Mouse (Mus musculus) intestine, embryonic 16.5 days (tissue): Measurements from ENCODE around the gene Pp2d1. TPM values are rescaled to one million over a fixed set of nuclear protein-coding genes. Genes with fewer than 3 reads are reported as not detected.
"Not testable (repeated sequence)": the region's sequence is repeated elsewhere in the genome, so short reads cannot be mapped to it uniquely, and the experiment has no call there.

Source experiments
- ATAC-seq: fragments of 200-750 bp; cut with Nextera tagmentation; 2 replicates; pipeline ENCODE4 v1.8.0; 2017; ENCODE audit warnings: moderate TSS enrichment, moderate library complexity
- H3K27ac ChIP-seq: fragments of 300-500 bp; sonication (generic); 2 replicates; pipeline ENCODE4 v1.5.1; 2014; ENCODE audit warnings: mild to moderate bottlenecking, low read length
- H3K27me3 ChIP-seq: fragments of 300-500 bp; sonication (generic); replicated peaks from 2 replicates; pipeline ENCODE4 v1.6.1; 2014; ENCODE audit warnings: low read length, control low read depth, mixed read lengths; ENCODE audit not compliant: control insufficient read depth, insufficient read depth
- H3K36me3 ChIP-seq: fragments of 300-500 bp; sonication (generic); 2 replicates; pipeline ENCODE4 v1.6.1; 2014; ENCODE audit warnings: low read length, control low read depth; ENCODE audit not compliant: control insufficient read depth, insufficient read depth
- H3K4me1 ChIP-seq: fragments of 300-500 bp; sonication (generic); 2 replicates; pipeline ENCODE4 v1.6.1; 2014; ENCODE audit warnings: low read length, control low read depth, mixed read lengths; ENCODE audit not compliant: control insufficient read depth, insufficient read depth
- H3K4me2 ChIP-seq: fragments of 300-500 bp; sonication (generic); 2 replicates; pipeline ENCODE4 v1.6.1; 2014; ENCODE audit warnings: low read depth, low read length, control low read depth
- H3K4me3 ChIP-seq: fragments of 300-500 bp; sonication (generic); 2 replicates; pipeline ENCODE4 v1.5.1; 2014; ENCODE audit warnings: mild to moderate bottlenecking, low read length
- H3K9ac ChIP-seq: fragments of 300-500 bp; sonication (generic); 2 replicates; pipeline ENCODE4 v1.6.1; 2014; ENCODE audit warnings: low read depth, low read length
- H3K9me3 ChIP-seq: fragments of 300-500 bp; sonication (generic); 2 replicates; pipeline ENCODE4 v1.6.1; 2016; ENCODE audit warnings: low read length, control low read depth; ENCODE audit not compliant: control insufficient read depth
- WGBS: fragments of 180-500 bp; shearing (Covaris S2); extraction: QIAGEN DNeasy Blood & Tissue Kit; methylation state at CpG from one replicate; pipeline ENCODE4 v1.1.7; 2014; 5-methylcytosine and 5-hydroxymethylcytosine counted together
- polyA plus RNA-seq: library from polyadenylated mRNA; unstranded; fragments of >200 nt; fragmentation: Nextera tagmentation; extraction: Ambion mirVana; gene quantifications from 2 replicates; pipeline ENCODE4 v1.2.1, GENCODE M21; 2015

Gene Pp2d1
- 0.16 TPM in 2 replicates for polyA plus RNA-seq

GRCm38 (mm10) chr17:53539351-53539750, at the start of gene Pp2d1:
TSS of gene Pp2d1 (minus strand) at chr17:53539451.
- H3K4me1 ChIP-seq, H3K9ac ChIP-seq, ATAC-seq, H3K9me3 ChIP-seq, H3K4me2 ChIP-seq, H3K36me3 ChIP-seq, H3K4me3 ChIP-seq, H3K27me3 ChIP-seq, H3K27ac ChIP-seq: not testable (repeated sequence)
- 82% methylated on average over 2 of the region's 2 CpGs for WGBS

GRCm38 (mm10) chr17:53588097-53588855, 49.0 kb upstream of the Pp2d1 start:
- H3K4me3 ChIP-seq: no peak overlapping the region
- H3K36me3 ChIP-seq: no peaks in the 10 kb centered on the region
- no peak overlapping the region for H3K9ac ChIP-seq
- H3K4me2 ChIP-seq: no peak overlapping the region
- 79% methylated on average over 9 of the region's 9 CpGs for WGBS
- H3K27ac ChIP-seq: no peak overlapping the region
- H3K9me3 ChIP-seq: no peaks in the 10 kb centered on the region
- no peaks in the 10 kb centered on the region for H3K27me3 ChIP-seq
- H3K4me1 ChIP-seq: peaks cover 15% of the 10 kb centered on the region
- no peak for ATAC-seq

- no peak overlapping the region; the same call in 1 of the 2 replicates for H3K9ac ChIP-seq
- no peak overlapping the region for H3K4me3 ChIP-seq
- peak; percentile 93 for ATAC-seq
- no peaks in the 10 kb centered on the region for H3K9me3 ChIP-seq
- no peaks in the 10 kb centered on the region for H3K27me3 ChIP-seq
- no peaks in the 10 kb centered on the region for H3K36me3 ChIP-seq
- WGBS: 34% methylated on average over 14 of the region's 14 CpGs
- peak overlapping the region; percentile 28 for H3K4me2 ChIP-seq
- peaks cover 15% of the 10 kb centered on the region for H3K4me1 ChIP-seq
- peak overlapping the region; percentile 28 for H3K27ac ChIP-seq
Measured at GRCm38 (mm10) chr17:53587074-53587851, 48.0 kb upstream of the Pp2d1 start.

- no peak overlapping the region for H3K4me3 ChIP-seq
- WGBS: 84% methylated on average over 11 of the region's 11 CpGs
- H3K9ac ChIP-seq: no peak overlapping the region
- H3K9me3 ChIP-seq: no peaks in the 10 kb centered on the region
- no peak overlapping the region for H3K27ac ChIP-seq
- peaks cover 15% of the 10 kb centered on the region for H3K4me1 ChIP-seq
- no peaks in the 10 kb centered on the region for H3K36me3 ChIP-seq
- H3K27me3 ChIP-seq: no peaks in the 10 kb centered on the region
- ATAC-seq: no peak
- H3K4me2 ChIP-seq: no peak overlapping the region
Measured at GRCm38 (mm10) chr17:53583846-53584579, 44.8 kb upstream of the Pp2d1 start.

- Histone ChIP-seq H3K4me1 (peaks cover 13% of the 10 kb centered on the region), H3K4me2 (no peak overlapping the region), H3K36me3 (no peaks in the 10 kb centered on the region), H3K27me3 (no peaks in the 10 kb centered on the region), H3K4me3 (no peak overlapping the region), H3K27ac (no peak overlapping the region), H3K9me3 (no peaks in the 10 kb centered on the region), H3K9ac (no peak overlapping the region)
- 92% methylated on average over 7 of the region's 7 CpGs for WGBS
- ATAC-seq: no peak
Measured at GRCm38 (mm10) chr17:53582805-53583204, 43.6 kb upstream of the Pp2d1 start.

GRCm38 (mm10) chr17:53582026-53582585, 42.9 kb upstream of the Pp2d1 start:
- Histone ChIP-seq H3K9me3 (no peaks in the 10 kb centered on the region), H3K4me3 (no peak overlapping the region), H3K9ac (no peak overlapping the region), H3K4me1 (peaks cover 6% of the 10 kb centered on the region), H3K27ac (no peak overlapping the region), H3K36me3 (no peaks in the 10 kb centered on the region), H3K4me2 (no peak overlapping the region), H3K27me3 (no peaks in the 10 kb centered on the region)
- no peak for ATAC-seq
- 70% methylated on average over 4 of the region's 4 CpGs for whole genome bisulfite sequencing

- H3K9ac ChIP-seq: no peak overlapping the region
- H3K4me2 ChIP-seq: no peak overlapping the region
- H3K4me3 ChIP-seq: no peak overlapping the region
- H3K36me3 ChIP-seq: no peaks in the 10 kb centered on the region
- ATAC-seq: no peak
- no peaks in the 10 kb centered on the region for H3K4me1 ChIP-seq
- H3K27me3 ChIP-seq: no peaks in the 10 kb centered on the region
- H3K9me3 ChIP-seq: no peaks in the 10 kb centered on the region
- WGBS: 68% methylated on average over 3 of the region's 3 CpGs
- H3K27ac ChIP-seq: no peak overlapping the region
Measured at GRCm38 (mm10) chr17:53580237-53580636, 41.0 kb upstream of the Pp2d1 start.

- no peak for ATAC-seq
- 77% methylated on average over 4 of the region's 4 CpGs for WGBS
- no peak overlapping the region for H3K4me3 ChIP-seq
- H3K4me1 ChIP-seq: no peaks in the 10 kb centered on the region
- no peaks in the 10 kb centered on the region for H3K27me3 ChIP-seq
- H3K4me2 ChIP-seq: no peak overlapping the region
- no peaks in the 10 kb centered on the region for H3K36me3 ChIP-seq
- no peaks in the 10 kb centered on the region for H3K9me3 ChIP-seq
- no peak overlapping the region for H3K9ac ChIP-seq
- H3K27ac ChIP-seq: no peak overlapping the region
Measured at GRCm38 (mm10) chr17:53579612-53580011, 40.4 kb upstream of the Pp2d1 start.

GRCm38 (mm10) chr17:53578776-53579175, 39.5 kb upstream of the Pp2d1 start:
- Histone ChIP-seq H3K27ac (no peak overlapping the region), H3K36me3 (no peaks in the 10 kb centered on the region), H3K4me1 (no peaks in the 10 kb centered on the region; the same call in 1 of the 2 replicates), H3K4me2 (no peak overlapping the region), H3K4me3 (no peak overlapping the region), H3K9me3 (no peaks in the 10 kb centered on the region), H3K9ac (no peak overlapping the region), H3K27me3 (no peaks in the 10 kb centered on the region)
- no peak for ATAC-seq
- WGBS: 75% methylated on average over 9 of the region's 9 CpGs
